Mouse (Mus musculus) olfactory bulb, adult 2 months (tissue): ENCODE measurements around the gene Ttll11. TPM values are rescaled to one million over a fixed set of nuclear protein-coding genes. Genes with fewer than 3 reads are reported as not detected.

Source experiments
- H3K27ac ChIP-seq: fragments of 200-500 bp; 2 replicates; pipeline ENCODE4 v1.5.1; 2012; ENCODE audit warnings: low read depth, low read length; ENCODE audit not compliant: insufficient read depth
- H3K4me1 ChIP-seq: fragments of 200-500 bp; 2 replicates; pipeline ENCODE4 v1.6.1; 2012; ENCODE audit warnings: low read length; ENCODE audit not compliant: control insufficient read depth, insufficient read depth
- H3K4me3 ChIP-seq: fragments of 200-500 bp; 2 replicates; pipeline ENCODE4 v1.5.1; 2012; ENCODE audit warnings: mild to moderate bottlenecking, low read depth, low read length, moderate library complexity; ENCODE audit not compliant: insufficient read depth
- CTCF ChIP-seq: fragments of 200-500 bp; IDR thresholded peaks from 2 replicates; pipeline ENCODE4 v1.5.1; 2012; ENCODE audit warnings: low read depth, mild to moderate bottlenecking, low read length, moderate library complexity; ENCODE audit not compliant: insufficient read depth
- POLR2A ChIP-seq: fragments of 200-500 bp; IDR thresholded peaks from 2 replicates; pipeline ENCODE4 v1.6.1; 2012; ENCODE audit warnings: mild to moderate bottlenecking, low read depth, low read length, moderate library complexity; ENCODE audit not compliant: insufficient read depth
- WGBS: fragments of 180-500 bp; shearing (Covaris S2); methylation state at CpG from one replicate; pipeline ENCODE4 v1.1.7; 2018; 5-methylcytosine and 5-hydroxymethylcytosine counted together
- polyA plus RNA-seq: library from polyadenylated mRNA; stranded (reverse); fragments of >200 nt; gene quantifications from 2 replicates; pipeline ENCODE4 v1.2.4, GENCODE M21; 2012; ENCODE audit warnings: low replicate concordance; ENCODE audit not compliant: missing spikeins, insufficient read depth, insufficient read length

Ttll11 gene
- polyA plus RNA-seq, 1 experiment: not detected

- Histone ChIP-seq H3K4me3 (no peak overlapping the region), H3K4me1 (no peaks in the 10 kb centered on the region), H3K27ac (no peak overlapping the region)
- WGBS: 74% methylated on average over 11 of the region's 11 CpGs
- TF ChIP-seq CTCF: no peak
- TF ChIP-seq POLR2A: no peak
These were observed 146.8 kb downstream of the Ttll11 start for GRCm38 (mm10) chr2:35832742-35833425.

GRCm38 (mm10) chr2:35831904-35832581, 147.7 kb downstream of the Ttll11 start:
- 94% methylated on average over 10 of the region's 10 CpGs for WGBS
- Histone ChIP-seq H3K4me1 (no peaks in the 10 kb centered on the region), H3K27ac (no peak overlapping the region), H3K4me3 (no peak overlapping the region)
- TF ChIP-seq POLR2A: no peak
- TF ChIP-seq CTCF: no peak

- Histone ChIP-seq H3K4me1 (no peaks in the 10 kb centered on the region), H3K4me3 (no peak overlapping the region), H3K27ac (no peak overlapping the region)
- no peak for TF ChIP-seq POLR2A
- TF ChIP-seq CTCF: no peak
- 89% methylated on average over 6 of the region's 6 CpGs for WGBS
These were observed 148.5 kb downstream of the Ttll11 start for GRCm38 (mm10) chr2:35830966-35831903.

- TF ChIP-seq POLR2A (no peak), CTCF (no peak)
- WGBS: 95% methylated on average over 4 of the region's 4 CpGs
- no peaks in the 10 kb centered on the region for H3K4me1 ChIP-seq
- no peak overlapping the region for H3K4me3 ChIP-seq
- H3K27ac ChIP-seq: no peak overlapping the region
These were observed 150.6 kb downstream of the Ttll11 start for GRCm38 (mm10) chr2:35829136-35829535.

- no peaks in the 10 kb centered on the region for H3K4me1 ChIP-seq
- whole genome bisulfite sequencing: 96% methylated on average over 4 of the region's 4 CpGs
- no peak for TF ChIP-seq POLR2A
- no peak for TF ChIP-seq CTCF
- H3K27ac ChIP-seq: no peak overlapping the region
- H3K4me3 ChIP-seq: no peak overlapping the region
These were observed 151.8 kb downstream of the Ttll11 start for GRCm38 (mm10) chr2:35827886-35828285.

- 89% methylated on average over 7 of the region's 7 CpGs for WGBS
- H3K4me1 ChIP-seq: no peaks in the 10 kb centered on the region
- TF ChIP-seq CTCF (no peak), POLR2A (no peak)
- H3K4me3 ChIP-seq: no peak overlapping the region
- no peak overlapping the region for H3K27ac ChIP-seq
These were observed 154.6 kb downstream of the Ttll11 start for GRCm38 (mm10) chr2:35825157-35825556.

- H3K4me3 ChIP-seq: no peak overlapping the region
- WGBS: 94% methylated on average over 6 of the region's 6 CpGs
- H3K4me1 ChIP-seq: no peaks in the 10 kb centered on the region
- H3K27ac ChIP-seq: no peak overlapping the region
- TF ChIP-seq POLR2A: no peak
- TF ChIP-seq CTCF: no peak
These were observed 156.1 kb downstream of the Ttll11 start for GRCm38 (mm10) chr2:35823589-35823988.

GRCm38 (mm10) chr2:35818883-35819282, 160.8 kb downstream of the Ttll11 start:
- Histone ChIP-seq H3K4me3 (no peak overlapping the region), H3K27ac (no peak overlapping the region), H3K4me1 (peaks cover 3% of the 10 kb centered on the region)
- WGBS: 76% methylated on average over 2 of the region's 2 CpGs
- TF ChIP-seq POLR2A (no peak), CTCF (no peak)
